17 mouse cellular contexts compared by ENCODE assay signal in the genomic region with DNA sequence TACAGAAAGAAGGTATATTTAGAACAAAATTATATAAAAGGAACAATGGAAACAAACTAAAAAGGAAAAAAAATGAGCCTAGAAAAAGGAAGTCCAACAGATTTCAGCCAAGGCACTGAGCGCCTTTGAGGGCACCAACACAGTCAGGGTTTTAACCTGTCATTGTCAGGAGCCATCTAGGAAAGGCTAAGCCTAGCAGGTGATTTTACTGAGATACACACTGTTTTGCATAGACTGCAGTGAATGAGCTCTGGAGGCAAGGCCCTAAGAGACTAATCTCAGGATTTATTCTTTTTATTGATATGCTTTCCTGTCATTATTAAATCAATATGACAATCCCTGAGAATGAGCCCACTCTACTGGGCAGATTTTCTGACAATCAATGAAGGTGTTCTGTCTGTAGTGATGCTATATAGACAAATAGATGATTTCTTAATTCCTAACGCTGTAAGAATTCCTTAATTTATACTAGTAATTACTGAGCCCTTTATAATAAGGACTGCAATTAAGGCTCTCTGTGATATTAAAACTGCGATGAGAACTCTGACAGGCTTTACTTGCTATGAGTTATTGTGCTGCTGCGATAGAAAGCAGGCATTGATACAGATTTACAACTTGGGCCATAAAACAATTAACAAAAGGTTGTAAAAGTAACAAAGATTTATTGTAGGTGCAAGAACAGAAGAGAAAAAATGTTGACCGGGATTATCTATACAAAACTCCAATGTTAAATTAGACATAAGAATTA.
"Had no signal": no experiment of that assay in that cellular context is flagged by ENCODE, and none has a peak within 500 bp of the region (broad histone marks: within the 10 kb centered on the region; RNA-seq: fewer than 3 reads in every experiment).

No protein-coding gene starts in this region.

- ATAC-seq: midbrain, embryonic 13.5 days had no signal

- H3K9ac ChIP-seq: liver, embryonic 14.5 days; lung, embryonic 14.5 days; midbrain, embryonic 13.5 days; midbrain, embryonic 15.5 days had no signal

- H3K4me3 ChIP-seq: megakaryocyte, embryonic 14.5 days; midbrain, embryonic 13.5 days; midbrain, embryonic 15.5 days had no signal

- H3K4me1 ChIP-seq: megakaryocyte, embryonic 14.5 days had no signal

- H3K4me2 ChIP-seq: lung, embryonic 14.5 days; midbrain, embryonic 11.5 days; midbrain, embryonic 13.5 days; midbrain, embryonic 15.5 days had no signal

- H3K27me3 ChIP-seq: megakaryocyte, embryonic 14.5 days; midbrain, embryonic 13.5 days; midbrain, embryonic 15.5 days had no signal

- DNase-seq: lung, adult 18-20 months; lung, embryonic 14.5 days; lung, postnatal 10 days; lung, postnatal 4 days; retina, postnatal 1 day; right cerebral cortex, adult 18-20 months; right cerebral cortex, postnatal 25 days; right cerebral cortex, postnatal 4 days; spleen, adult 18-20 months; thymus, adult 18-20 months; thymus, postnatal 14 days; thymus, postnatal 36 days had no signal

- H3K27ac ChIP-seq: liver, embryonic 14.5 days; midbrain, embryonic 13.5 days; midbrain, embryonic 15.5 days had no signal

- H3K36me3 ChIP-seq: midbrain, embryonic 13.5 days; midbrain, embryonic 15.5 days had no signal

- H3K9me3 ChIP-seq: megakaryocyte, embryonic 14.5 days; midbrain, embryonic 13.5 days; midbrain, embryonic 15.5 days had no signal
